Mouse (Mus musculus) intestine, postnatal 0 days (tissue): Measurements from ENCODE around the gene Tent5d. TPM values are rescaled to one million over a fixed set of nuclear protein-coding genes. Genes with fewer than 3 reads are reported as not detected.

ENCODE experiments used
- ATAC-seq: fragments of 200-750 bp; cut with Nextera tagmentation; 2 replicates; pipeline ENCODE4 v1.8.0; 2017; ENCODE audit warnings: mild to moderate bottlenecking, moderate TSS enrichment, moderate library complexity
- H3K27ac ChIP-seq: fragments of 300-500 bp; sonication (generic); 2 replicates; pipeline ENCODE4 v1.5.1; 2014; ENCODE audit warnings: mild to moderate bottlenecking, low read depth, low read length, moderate library complexity
- H3K27me3 ChIP-seq: fragments of 300-500 bp; sonication (generic); replicated peaks from 2 replicates; pipeline ENCODE4 v1.6.1; 2014; ENCODE audit warnings: low read length, mixed read lengths; ENCODE audit not compliant: control insufficient read depth, insufficient read depth
- H3K36me3 ChIP-seq: fragments of 300-500 bp; sonication (generic); 2 replicates; pipeline ENCODE4 v1.6.1; 2014; ENCODE audit warnings: mild to moderate bottlenecking, moderate library complexity; ENCODE audit not compliant: control insufficient read depth, insufficient read depth
- H3K4me1 ChIP-seq: fragments of 300-500 bp; sonication (generic); replicated peaks from 2 replicates; pipeline ENCODE4 v1.6.1; 2014; ENCODE audit warnings: antibody characterized with exemption, low read length, mixed read lengths; ENCODE audit not compliant: control insufficient read depth, insufficient read depth
- H3K4me2 ChIP-seq: fragments of 300-500 bp; sonication (generic); replicated peaks from 2 replicates; pipeline ENCODE4 v1.6.1; 2014; ENCODE audit warnings: low read depth, mild to moderate bottlenecking, moderate library complexity
- H3K4me3 ChIP-seq: fragments of 300-500 bp; sonication (generic); 2 replicates; pipeline ENCODE4 v1.5.1; 2014; ENCODE audit warnings: low read depth, low read length
- H3K9ac ChIP-seq: fragments of 300-500 bp; sonication (generic); 2 replicates; pipeline ENCODE4 v1.6.1; 2014; ENCODE audit warnings: mild to moderate bottlenecking, low read depth, low read length
- H3K9me3 ChIP-seq: fragments of 300-500 bp; sonication (generic); 2 replicates; pipeline ENCODE4 v1.6.1; 2016; ENCODE audit warnings: mixed run types; ENCODE audit not compliant: control insufficient read depth
- CTCF ChIP-seq: sonication (generic); IDR thresholded peaks from 2 replicates; pipeline ENCODE4 v1.5.1; 2016; ENCODE audit warnings: low read depth, mild to moderate bottlenecking, control low read depth, antibody characterized with exemption, moderate library complexity
- WGBS: fragments of 180-500 bp; shearing (Covaris S2); extraction: QIAGEN DNeasy Blood & Tissue Kit; methylation state at CpG from one replicate; pipeline ENCODE4 v1.1.7; 2014; 5-methylcytosine and 5-hydroxymethylcytosine counted together
- polyA plus RNA-seq: library from polyadenylated mRNA; unstranded; fragments of >200 nt; fragmentation: Nextera tagmentation; extraction: Ambion mirVana; gene quantifications from 2 replicates; pipeline ENCODE4 v1.2.1, GENCODE M21; 2015

Gene Tent5d
- polyA plus RNA-seq, 1 experiment from 2014 or later, result not detected

GRCm38 (mm10) chrX:107812120-107812519, 19.7 kb downstream of the Tent5d start:
- TF ChIP-seq CTCF, result no peak
- H3K4me1 ChIP-seq, result no peaks in the 10 kb centered on the region
- ATAC-seq, result no peak
- H3K4me3 ChIP-seq, result no peak overlapping the region
- H3K36me3 ChIP-seq, result no peaks in the 10 kb centered on the region
- H3K27ac ChIP-seq, result no peak overlapping the region
- H3K9me3 ChIP-seq, result no peaks in the 10 kb centered on the region
- H3K27me3 ChIP-seq, result no peaks in the 10 kb centered on the region
- H3K9ac ChIP-seq, result no peak overlapping the region
- no peak overlapping the region for H3K4me2 ChIP-seq

GRCm38 (mm10) chrX:107815502-107816217, 23.3 kb downstream of the Tent5d start:
- H3K27ac ChIP-seq, result peak overlapping the region; percentile 76
- H3K4me1 ChIP-seq, result no peaks in the 10 kb centered on the region
- H3K27me3 ChIP-seq, result no peaks in the 10 kb centered on the region
- ATAC-seq, result peak; percentile 39
- 16% methylated on average over 31 of the region's 32 CpGs for WGBS
- peak overlapping the region; percentile 62 for H3K4me2 ChIP-seq
- H3K4me3 ChIP-seq, result peak overlapping the region; percentile 62
- H3K9me3 ChIP-seq, result no peaks in the 10 kb centered on the region
- no peak for TF ChIP-seq CTCF
- H3K9ac ChIP-seq, result peak overlapping the region; percentile 71
- no peaks in the 10 kb centered on the region for H3K36me3 ChIP-seq

GRCm38 (mm10) chrX:107816218-107816554, 23.8 kb downstream of the Tent5d start, which contains the start of gene 2610002M06Rik:
Gene 2610002M06Rik (minus strand): TSS chrX:107816334.
- peak within 1 kb of the TSS; percentile 62 for H3K4me2 ChIP-seq
- peak; percentile 81 for TF ChIP-seq CTCF
- H3K4me1 ChIP-seq, result no peaks in the 10 kb centered on the region
- peak; percentile 99 for ATAC-seq
- H3K9ac ChIP-seq, result peak within 1 kb of the TSS; percentile 71
- H3K9me3 ChIP-seq, result no peaks in the 10 kb centered on the region
- H3K27me3 ChIP-seq, result no peaks in the 10 kb centered on the region
- no peaks in the 10 kb centered on the region for H3K36me3 ChIP-seq
- H3K27ac ChIP-seq, result peak within 1 kb of the TSS; percentile 76
- WGBS, result 21% methylated on average over 27 of the region's 28 CpGs
- H3K4me3 ChIP-seq, result peak within 1 kb of the TSS; percentile 62

GRCm38 (mm10) chrX:107816726-107817125, 24.3 kb downstream of the Tent5d start:
- TF ChIP-seq CTCF, result no peak
- H3K4me1 ChIP-seq, result no peaks in the 10 kb centered on the region
- ATAC-seq, result no peak
- H3K27ac ChIP-seq, result no peak overlapping the region
- peak overlapping the region; percentile 45 for H3K4me2 ChIP-seq
- 89% methylated on average over 6 of the region's 6 CpGs for WGBS
- no peaks in the 10 kb centered on the region for H3K36me3 ChIP-seq
- H3K9ac ChIP-seq, result no peak overlapping the region
- H3K4me3 ChIP-seq, result no peak overlapping the region
- no peaks in the 10 kb centered on the region for H3K9me3 ChIP-seq
- H3K27me3 ChIP-seq, result no peaks in the 10 kb centered on the region

GRCm38 (mm10) chrX:107858165-107858564, 65.8 kb downstream of the Tent5d start:
- Histone ChIP-seq H3K4me1 (no peaks in the 10 kb centered on the region), H3K27ac (no peak overlapping the region), H3K36me3 (no peaks in the 10 kb centered on the region), H3K4me3 (no peak overlapping the region), H3K9ac (no peak overlapping the region), H3K4me2 (no peak overlapping the region), H3K27me3 (no peaks in the 10 kb centered on the region), H3K9me3 (no peaks in the 10 kb centered on the region)
- ATAC-seq, result no peak
- no peak for TF ChIP-seq CTCF
- WGBS, result 27% methylated on average over 4 of the region's 4 CpGs

Other genes with a start within 250 kb of the Tent5d start
- gene Tbx22, start 124.6 kb upstream of the Tent5d start, polyA plus RNA-seq, result not detected in 2 replicates
- 12.2 and 13.6 TPM in 2 replicates for gene 2610002M06Rik, start 23.7 kb downstream of the Tent5d start, polyA plus RNA-seq
- gene Gm732, start 155.9 kb downstream of the Tent5d start, polyA plus RNA-seq, result not detected in 2 replicates